Mouse (Mus musculus): ENCODE data around the gene Il33. TPM values are rescaled to one million over a fixed set of nuclear protein-coding genes. Genes with fewer than 3 reads are reported as not detected.

The Il33 gene
- total RNA-seq, 2 experiments from 2014 or later = 31.9 to 34.2 TPM

GRCm38 (mm10) chr19:30000406-30001365 lies 75.8 kb downstream of the Il33 start:
- DNase-seq = no peak

GRCm38 (mm10) chr19:30001550-30001949 lies 76.6 kb downstream of the Il33 start:
- no peak for DNase-seq

- no peak for DNase-seq
Measured at GRCm38 (mm10) chr19:30003621-30004020, 78.7 kb downstream of the Il33 start, which contains the start of gene Trpd52l3. TSS of gene Trpd52l3 (plus strand) at chr19:30003790.

GRCm38 (mm10) chr19:30006371-30006770 lies 81.5 kb downstream of the Il33 start:
- no peak for DNase-seq

Other genes with a start within 250 kb of the Il33 start
- under 1 TPM in 1 of 2 experiments, not detected in 1; 0.40 TPM for gene Mlana, start 227.3 kb upstream of the Il33 start, total RNA-seq (2021)
- gene 9930021J03Rik, start 119.1 kb upstream of the Il33 start, total RNA-seq (2021) = 10 to 100 TPM; 38.4 to 39.7 TPM
- 10 to 100 TPM; 37.4 to 39.2 TPM for gene Ranbp6, start 112.1 kb upstream of the Il33 start, total RNA-seq (2021)
- gene Trpd52l3, start 78.7 kb downstream of the Il33 start, total RNA-seq (2021) = not detected
- gene Uhrf2, start 105.4 kb downstream of the Il33 start, total RNA-seq (2021) = 10 to 100 TPM; 67.2 to 82.8 TPM

Measured in layer of hippocampus, postnatal 36 days (tissue).